Mouse (Mus musculus): ENCODE results near the gene Afm. TPM values are rescaled to one million over a fixed set of nuclear protein-coding genes. Genes with fewer than 3 reads are reported as not detected.

The Afm gene
- total RNA-seq, 2 experiments from 2014 or later: 0.40 TPM; not detected in 1

Other genes with a start within 250 kb of the Afm start
- gene Ankrd17, start 152.4 kb upstream of the Afm start, total RNA-seq (2021): 10 to 100 TPM; 88.8 to 91.5 TPM
- 1 to 10 TPM; 2.2 to 3.4 TPM for gene Gm9958, start 151.7 kb upstream of the Afm start, total RNA-seq (2021)
- gene Alb, start 58.0 kb upstream of the Afm start, total RNA-seq (2021): 10 to 100 TPM in 1 of 2 experiments, 1 to 10 TPM in 1; 4.4 to 24.0 TPM
- gene Afp, start 28.2 kb upstream of the Afm start, total RNA-seq (2021): not detected
- not detected for gene 5830473C10Rik, start 42.2 kb downstream of the Afm start, total RNA-seq (2021)
- gene Rassf6, start 121.7 kb downstream of the Afm start, total RNA-seq (2021): 1 to 10 TPM; 1.5 to 2.8 TPM
- not detected for gene Cxcl5, start 240.4 kb downstream of the Afm start, total RNA-seq (2021)
- gene Ppbp, start 249.6 kb downstream of the Afm start, total RNA-seq (2021): 1 to 10 TPM; 1.5 to 2.7 TPM

Measured in adrenal gland, postnatal 36 days (tissue).